Mouse (Mus musculus) megakaryocyte, embryonic 14.5 days (primary cell): ENCODE data around the gene Inip.

Experiments used
- FLI1 ChIP-seq: IDR thresholded peaks from 2 replicates; pipeline ENCODE4 v1.6.1; 2012; ENCODE audit warnings: low read length, inconsistent platforms, mixed read lengths
- GATA1 ChIP-seq: IDR thresholded peaks from 3 replicates; pipeline ENCODE4 v1.6.1; 2012; ENCODE audit warnings: mixed read lengths, low read length, inconsistent platforms, borderline replicate concordance

GRCm38 (mm10) chr4:59760016-59760415 lies 41.4 kb downstream of the Inip start:
- TF ChIP-seq GATA1 (no peak), FLI1 (no peak)
